Mouse (Mus musculus): ENCODE data around the gene Ndufaf7.

Ndufaf7 gene

DNA sequence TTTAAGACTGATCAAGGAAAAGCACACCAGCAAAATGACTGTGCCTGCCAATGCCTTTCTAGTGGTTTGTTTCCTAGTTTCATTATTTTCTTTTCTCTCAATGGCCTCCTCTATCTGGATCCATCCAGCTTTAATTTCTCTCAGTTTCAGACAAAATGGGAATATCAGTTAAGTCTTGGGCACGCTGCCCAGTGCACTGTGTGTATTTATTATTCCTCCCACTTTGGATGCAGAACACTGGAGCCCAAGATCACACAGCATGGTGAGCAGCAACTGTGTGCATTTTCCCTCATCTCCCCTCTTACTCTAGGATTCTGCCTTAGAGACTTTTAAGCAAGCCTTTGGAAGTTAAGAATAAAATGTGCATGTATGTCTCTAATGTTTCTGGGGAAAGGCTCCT is 27.5 kb downstream of the Ndufaf7 start:
- no peak for DNase-seq (ENCODE audit: low read depth in 1 of 2, low spot score in 2 of 2)

DNA sequence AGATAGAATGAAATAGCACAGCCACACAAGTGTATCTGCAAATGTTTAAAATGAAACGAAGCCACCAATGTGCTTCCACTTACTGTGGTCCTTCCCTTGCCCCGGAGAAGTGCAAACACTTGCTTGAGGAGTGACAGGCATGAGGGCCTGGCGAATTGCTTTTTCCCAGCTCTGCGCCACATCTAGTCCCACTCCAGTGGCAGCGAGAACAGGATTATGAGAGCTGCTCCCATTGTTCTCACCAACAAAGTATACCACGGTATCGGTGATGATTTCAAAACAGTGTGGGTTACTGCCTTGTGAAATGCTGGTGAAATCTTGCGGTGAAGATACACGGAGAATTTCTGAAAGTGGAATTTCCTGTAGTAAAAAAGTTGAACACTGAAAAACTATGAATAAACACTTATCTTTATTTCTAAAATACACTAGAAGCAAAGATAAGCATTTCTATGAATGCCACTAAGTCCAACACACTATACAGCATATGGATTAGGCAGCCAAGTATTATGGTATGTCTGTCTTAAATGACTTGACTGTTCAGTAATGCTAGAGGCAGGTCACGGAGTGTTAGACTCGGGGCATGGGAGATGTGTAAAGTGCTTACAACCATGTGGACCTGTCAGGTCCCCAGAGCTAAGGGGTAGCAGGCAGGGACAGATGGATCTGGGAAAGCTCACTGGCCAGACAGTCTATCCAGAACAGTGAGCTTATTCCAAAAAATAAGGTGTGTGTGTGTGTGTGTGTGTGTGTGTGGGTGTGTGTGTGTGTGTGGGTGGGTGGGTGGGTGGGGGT is 29.4 kb downstream of the Ndufaf7 start:
- DNase-seq (ENCODE audit: low read depth in 1 of 2, low spot score in 2 of 2): peak in 1 of 2 experiments; percentile 19

DNA sequence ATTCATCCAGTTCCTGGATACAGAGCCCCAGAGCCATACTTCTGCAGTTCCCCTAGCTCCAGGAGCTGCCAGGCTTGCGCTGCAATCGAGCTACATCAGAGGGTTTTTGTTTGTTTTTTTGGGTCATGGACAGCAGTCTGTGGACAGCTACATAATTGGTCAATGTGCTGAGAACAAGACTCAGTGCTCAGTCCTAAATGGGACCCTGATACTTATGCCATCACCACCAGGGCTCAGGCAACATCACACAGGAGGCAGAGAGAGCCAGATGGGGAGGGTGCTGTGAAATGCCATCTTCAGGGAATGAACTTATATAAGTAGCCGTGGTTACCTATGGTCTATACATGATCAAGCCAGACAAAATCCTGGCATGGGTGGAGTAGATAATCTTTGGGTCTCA is 31.6 kb downstream of the Ndufaf7 start:
- no peak for DNase-seq (ENCODE audit: low read depth in 1 of 2, low spot score in 2 of 2)

DNA sequence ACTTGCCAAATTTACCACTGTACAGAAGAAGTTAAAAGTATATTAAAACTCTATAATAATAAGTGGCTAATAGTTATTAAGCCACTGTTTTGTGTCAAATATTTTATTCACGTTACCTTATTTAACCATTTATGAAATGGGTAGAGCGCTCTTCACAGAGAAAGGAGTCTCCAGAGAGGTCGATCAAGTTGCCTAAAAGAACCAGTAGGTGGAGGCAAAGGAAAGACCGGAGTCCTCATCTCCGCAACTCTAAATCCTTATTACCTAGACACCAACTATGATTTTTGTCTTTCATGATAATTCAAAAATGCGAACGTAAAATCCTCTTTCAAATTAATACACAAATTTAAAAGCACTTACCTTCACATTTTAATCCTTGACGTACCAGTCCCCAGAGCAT is 46.2 kb downstream of the Ndufaf7 start:
- no peak for DNase-seq (ENCODE audit: low read depth in 1 of 2, low spot score in 2 of 2)

DNA sequence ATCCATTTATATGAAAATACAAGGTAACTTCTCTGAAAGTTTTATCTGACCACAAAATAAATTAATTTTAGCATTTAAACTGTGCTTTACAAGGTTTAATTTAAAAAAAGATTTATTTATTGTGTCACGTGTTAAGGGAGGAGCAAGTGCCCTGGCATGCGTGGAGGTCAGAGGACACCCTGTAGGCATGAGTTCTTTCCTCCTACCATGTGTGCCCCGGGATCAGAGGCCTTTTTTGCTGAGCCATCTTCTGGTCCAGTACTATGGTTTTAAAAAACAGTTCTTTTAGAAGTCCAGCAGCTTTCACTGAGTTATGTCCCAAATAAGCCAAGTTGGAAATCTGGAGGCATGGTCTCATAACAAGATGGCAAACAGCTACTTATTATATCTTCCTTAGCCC is 46.8 kb downstream of the Ndufaf7 start:
- DNase-seq (ENCODE audit: low read depth in 1 of 2, low spot score in 2 of 2): no peak

DNA sequence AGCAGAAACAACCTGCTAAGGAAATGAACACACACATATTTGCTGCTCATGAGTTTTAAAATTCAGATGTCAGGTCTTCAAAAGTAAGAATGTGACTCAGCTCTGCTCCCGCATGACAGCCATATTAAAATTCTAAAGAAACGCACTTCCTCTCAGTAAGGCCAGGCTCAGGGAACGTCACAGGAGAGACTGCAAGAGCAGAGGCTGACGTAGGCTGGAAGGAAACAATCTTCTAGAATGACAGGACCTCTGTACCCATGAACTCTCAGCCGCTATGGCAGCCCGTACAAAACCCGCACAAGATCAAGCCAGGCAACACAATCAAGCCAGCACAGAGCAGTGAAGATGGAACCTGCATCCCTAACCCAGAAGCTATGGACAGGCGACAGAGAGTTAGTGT is 52.1 kb downstream of the Ndufaf7 start:
- DNase-seq (ENCODE audit: low read depth in 1 of 2, low spot score in 2 of 2): no peak

DNA sequence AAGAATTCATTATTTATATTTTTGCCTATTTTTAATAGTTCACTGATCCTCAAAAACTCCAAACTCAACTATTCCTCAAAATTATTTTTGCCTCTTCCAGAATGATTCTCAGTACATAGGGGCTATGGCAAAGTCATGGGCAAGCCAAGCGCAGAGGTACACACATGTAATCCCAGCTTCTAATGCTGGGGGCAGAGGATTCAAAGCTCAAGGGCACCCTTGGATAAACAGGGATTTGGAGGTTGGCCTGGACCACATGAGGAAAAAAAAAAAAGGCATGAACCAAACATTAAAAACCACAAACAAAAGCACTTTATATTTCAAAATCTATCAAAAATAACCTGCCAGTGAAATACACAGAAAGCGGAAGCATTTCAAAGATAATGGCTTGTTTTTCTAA is 54.6 kb downstream of the Ndufaf7 start:
- DNase-seq (ENCODE audit: low read depth in 1 of 2, low spot score in 2 of 2): no peak

DNA sequence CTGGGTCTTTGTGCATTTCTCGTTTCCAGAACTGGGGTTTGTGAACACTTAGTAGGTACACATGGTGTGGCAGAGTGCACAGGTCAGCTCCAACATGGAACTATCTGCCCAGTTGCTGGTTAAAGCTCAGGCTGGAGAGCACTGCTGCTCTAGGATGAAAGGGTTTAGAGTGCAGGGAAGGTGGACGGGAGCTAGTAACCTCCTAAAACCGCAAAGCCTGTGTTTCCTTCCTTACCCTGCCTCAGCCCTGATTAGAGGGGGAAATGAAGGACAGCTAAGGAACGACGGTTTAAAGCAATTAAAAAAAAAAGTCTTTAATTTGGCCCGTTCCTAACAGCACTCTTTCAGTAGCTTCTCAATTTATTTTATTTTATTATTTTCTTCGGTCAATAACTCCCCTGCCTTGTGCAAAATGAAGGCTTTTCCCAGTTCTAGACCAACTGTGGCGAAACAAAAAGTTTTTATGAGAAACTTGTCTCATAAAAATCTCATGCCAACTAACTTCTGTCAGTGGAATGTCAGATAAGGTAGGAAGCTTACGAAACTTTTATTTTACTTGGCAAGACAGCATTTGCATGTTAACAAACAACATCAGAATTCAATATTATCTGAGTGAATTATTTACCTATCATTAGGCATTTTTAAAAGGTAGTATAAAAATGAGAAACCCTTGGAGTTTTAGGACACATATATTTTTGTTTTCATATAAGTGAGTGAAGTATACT is 55.5 kb downstream of the Ndufaf7 start:
- no peak for DNase-seq (ENCODE audit: low read depth in 1 of 2, low spot score in 2 of 2)

DNA sequence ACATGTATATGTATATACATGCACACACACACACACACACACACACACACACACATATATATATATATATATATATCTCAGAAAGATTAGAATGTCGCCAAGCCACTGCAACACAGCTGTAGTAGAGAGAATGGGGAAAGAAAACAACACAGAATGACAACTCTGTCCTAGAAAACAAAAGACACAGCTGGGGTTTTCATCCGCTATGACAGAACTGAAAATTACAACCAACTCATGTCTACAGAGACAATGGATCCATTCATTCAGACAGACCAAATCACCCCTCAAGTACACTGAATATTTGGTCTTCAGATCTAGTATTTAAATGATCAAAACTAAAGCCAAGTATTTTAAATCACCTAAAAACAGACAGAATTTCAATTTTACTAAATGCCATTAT is 56.7 kb downstream of the Ndufaf7 start:
- no peak for DNase-seq (ENCODE audit: low read depth in 1 of 2, low spot score in 2 of 2)

DNA sequence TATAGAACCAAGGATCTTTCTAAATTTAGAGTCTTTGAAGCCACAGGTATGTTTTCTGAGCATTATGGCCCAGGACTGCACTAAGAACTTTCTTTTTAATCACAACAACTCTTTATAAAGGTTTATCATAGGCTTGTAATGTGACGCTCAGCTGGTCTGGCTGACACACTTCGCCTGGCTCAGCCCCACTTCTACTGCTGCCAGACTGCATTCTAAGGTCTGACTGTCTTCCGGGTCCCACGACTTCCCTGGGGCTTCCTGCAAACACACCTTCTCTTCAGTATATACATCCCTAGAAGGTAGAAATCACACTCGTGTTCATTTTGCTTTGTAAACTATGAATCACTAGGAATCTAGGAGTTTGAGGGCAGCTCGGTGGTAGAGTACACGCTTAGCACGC is 57.4 kb downstream of the Ndufaf7 start:
- no peak for DNase-seq (ENCODE audit: low read depth in 1 of 2, low spot score in 2 of 2)

DNA sequence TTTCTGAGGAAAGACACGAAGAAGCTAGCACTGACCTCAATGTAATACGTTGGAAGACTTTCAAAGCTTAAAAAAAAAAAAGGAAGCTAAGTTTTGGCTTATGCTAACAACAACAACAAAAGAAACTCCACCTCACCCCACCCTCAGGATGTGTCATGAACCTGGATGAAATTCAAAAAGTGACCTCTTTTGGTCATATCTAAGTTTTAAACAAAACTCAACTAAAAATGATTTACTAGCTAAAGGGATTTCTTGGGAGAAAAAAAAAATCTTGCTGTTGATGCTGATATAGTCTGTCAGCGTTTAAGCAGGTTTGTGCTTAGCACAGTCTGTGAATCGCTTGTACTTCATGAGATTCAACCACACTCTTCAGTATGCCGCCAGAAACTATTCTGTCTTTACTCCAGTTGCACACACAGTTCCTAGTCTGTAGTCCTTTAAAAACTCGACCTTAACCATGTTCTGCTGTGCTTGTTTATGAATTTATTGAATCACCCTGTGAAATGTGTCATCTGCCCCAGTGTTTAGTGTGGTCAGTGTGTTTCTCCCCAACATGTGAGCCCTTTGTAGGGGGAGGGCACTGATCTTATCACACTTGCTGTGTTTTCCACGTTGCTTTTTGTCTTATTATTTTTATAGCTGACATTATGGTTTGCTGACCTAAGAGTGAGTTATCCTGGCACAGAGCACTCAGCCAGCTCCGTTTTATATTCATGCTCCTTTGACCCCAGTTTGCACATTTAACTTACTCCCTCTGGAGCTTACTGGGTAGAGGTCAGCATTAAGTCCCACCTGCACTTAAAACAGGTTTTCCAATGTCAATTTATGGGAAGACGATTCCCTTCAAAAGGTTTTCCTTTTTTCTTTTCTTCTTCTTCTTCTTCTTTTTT is 58.2 kb downstream of the Ndufaf7 start:
- no peak for DNase-seq (ENCODE audit: low read depth in 1 of 2, low spot score in 2 of 2)

Data from monocyte, adult 2 months (primary cell).